Mouse (Mus musculus) myocyte (in vitro differentiated cells): ENCODE measurements around the gene Vangl1. TPM values are rescaled to one million over a fixed set of nuclear protein-coding genes. Genes with fewer than 3 reads are reported as not detected.
A peak's percentile ranks its signal among the peaks of the same experiment; 100 is the strongest.

Experiments
- H3K27me3 ChIP-seq: one replicate; pipeline ENCODE4 v1.6.1; 2011; ENCODE audit not compliant: control insufficient read depth, insufficient read depth, insufficient read length
- H3K36me3 ChIP-seq: one replicate; pipeline ENCODE4 v1.6.1; 2011; ENCODE audit not compliant: control insufficient read depth, insufficient read depth
- H3K4me2 ChIP-seq: one replicate; pipeline ENCODE4 v1.6.1; 2011; ENCODE audit warnings: low read depth, control low read depth
- H3K4me3 ChIP-seq: one replicate; pipeline ENCODE4 v1.5.1; 2011; ENCODE audit warnings: mild to moderate bottlenecking, control low read depth, moderate library complexity
- H3K79me2 ChIP-seq: one replicate; pipeline ENCODE4 v1.6.1; 2011; ENCODE audit not compliant: control insufficient read depth, insufficient read depth
- H3ac ChIP-seq: one replicate; pipeline ENCODE4 v1.6.1; 2011; ENCODE audit not compliant: control insufficient read depth, insufficient read length
- CEBPB ChIP-seq: IDR thresholded peaks from 2 replicates; pipeline ENCODE4 v1.6.1; 2011; ENCODE audit warnings: mild to moderate bottlenecking, moderate library complexity; ENCODE audit not compliant: poor library complexity, insufficient read depth, severe bottlenecking
- E2F4 ChIP-seq: IDR thresholded peaks from one replicate; pipeline ENCODE4 v1.6.1; 2011; ENCODE audit warnings: mild to moderate bottlenecking, control low read depth, moderate library complexity; ENCODE audit not compliant: insufficient read depth
- MAX ChIP-seq: IDR thresholded peaks from one replicate; pipeline ENCODE4 v1.6.1; 2011; ENCODE audit warnings: low read depth, mild to moderate bottlenecking, control low read depth
- MYOD1 ChIP-seq, 3 experiments: IDR thresholded peaks; one replicate each; pipeline ENCODE4 v1.6.1; 2011; ENCODE audit warnings: control low read depth in 2 of 3, low read depth in 2 of 3, mild to moderate bottlenecking in 2 of 3, moderate library complexity in 1 of 3; ENCODE audit not compliant: insufficient read length in 2 of 3, control insufficient read depth in 1 of 3
- MYOG ChIP-seq, 3 experiments: IDR thresholded peaks; one replicate each; pipeline ENCODE4 v1.6.1; 2011; ENCODE audit warnings: control low read depth in 2 of 3, low read depth in 2 of 3, mild to moderate bottlenecking in 2 of 3; ENCODE audit not compliant: insufficient read length in 2 of 3, control insufficient read depth in 1 of 3, insufficient read depth in 1 of 3
- POLR2A ChIP-seq: IDR thresholded peaks from one replicate; pipeline ENCODE4 v1.6.1; 2011; ENCODE audit warnings: low read depth, mild to moderate bottlenecking, control low read depth, moderate library complexity; ENCODE audit not compliant: insufficient read length
- POLR2AphosphoS2 ChIP-seq: IDR thresholded peaks from one replicate; pipeline ENCODE4 v1.6.1; 2011; ENCODE audit warnings: low read depth, control low read depth; ENCODE audit not compliant: insufficient read length
- REST ChIP-seq: IDR thresholded peaks from one replicate; pipeline ENCODE4 v1.6.1; 2011; ENCODE audit warnings: mild to moderate bottlenecking, control low read depth, moderate library complexity; ENCODE audit not compliant: insufficient read depth, insufficient read length
- SRF ChIP-seq: IDR thresholded peaks from one replicate; pipeline ENCODE4 v1.6.1; 2011; ENCODE audit warnings: low read depth; ENCODE audit not compliant: control insufficient read depth, insufficient read length
- TCF12 ChIP-seq: IDR thresholded peaks from one replicate; pipeline ENCODE4 v1.6.1; 2011; ENCODE audit warnings: mild to moderate bottlenecking, control low read depth; ENCODE audit not compliant: poor library complexity, insufficient read depth, severe bottlenecking
- TCF3 ChIP-seq: IDR thresholded peaks from one replicate; pipeline ENCODE4 v1.6.1; 2011; ENCODE audit warnings: low read depth, control low read depth; ENCODE audit not compliant: insufficient read length
- USF1 ChIP-seq: IDR thresholded peaks from one replicate; pipeline ENCODE4 v1.6.1; 2011; ENCODE audit warnings: low read depth, mild to moderate bottlenecking, control low read depth, moderate library complexity
- polyA plus RNA-seq: library from polyadenylated mRNA; unstranded; fragments of >200 nt; fragmentation: generic; extraction: Trizol; gene quantifications from one replicate; pipeline ENCODE4 v1.2.1, GENCODE M21; 2012; ENCODE audit warnings: missing spikeins

The Vangl1 gene
- polyA plus RNA-seq, 1 experiment = 21.2 TPM

GRCm38 (mm10) chr3:102147189-102147588, 57.3 kb downstream of the Vangl1 start:
- no peak overlapping the region for H3ac ChIP-seq
- no peak overlapping the region for H3K4me2 ChIP-seq
- H3K79me2 ChIP-seq = no peaks in the 10 kb centered on the region
- no peaks in the 10 kb centered on the region for H3K36me3 ChIP-seq
- H3K27me3 ChIP-seq = no peaks in the 10 kb centered on the region
- no peak overlapping the region for H3K4me3 ChIP-seq
- TF ChIP-seq TCF12 = no peak
- peak; percentile 46 for TF ChIP-seq POLR2AphosphoS2

- H3K36me3 ChIP-seq = no peaks in the 10 kb centered on the region
- no peak overlapping the region for H3ac ChIP-seq
- no peak for TF ChIP-seq CEBPB
- TF ChIP-seq E2F4 = no peak
- no peak for TF ChIP-seq USF1
- no peak for TF ChIP-seq MYOG (IDR thresholded peaks at IDR 0.05; ENCODE audit: control insufficient read depth in 1 of 3, insufficient read depth in 1 of 3, insufficient read length in 2 of 3, low read depth in 2 of 3)
- no peak for TF ChIP-seq MAX
- no peak for TF ChIP-seq POLR2A
- TF ChIP-seq TCF12 = no peak
- no peaks in the 10 kb centered on the region for H3K27me3 ChIP-seq
- no peaks in the 10 kb centered on the region for H3K79me2 ChIP-seq
- no peak overlapping the region for H3K4me3 ChIP-seq
- H3K4me2 ChIP-seq = no peak overlapping the region
Measured at GRCm38 (mm10) chr3:102146428-102146827, 58.1 kb downstream of the Vangl1 start.

DNA sequence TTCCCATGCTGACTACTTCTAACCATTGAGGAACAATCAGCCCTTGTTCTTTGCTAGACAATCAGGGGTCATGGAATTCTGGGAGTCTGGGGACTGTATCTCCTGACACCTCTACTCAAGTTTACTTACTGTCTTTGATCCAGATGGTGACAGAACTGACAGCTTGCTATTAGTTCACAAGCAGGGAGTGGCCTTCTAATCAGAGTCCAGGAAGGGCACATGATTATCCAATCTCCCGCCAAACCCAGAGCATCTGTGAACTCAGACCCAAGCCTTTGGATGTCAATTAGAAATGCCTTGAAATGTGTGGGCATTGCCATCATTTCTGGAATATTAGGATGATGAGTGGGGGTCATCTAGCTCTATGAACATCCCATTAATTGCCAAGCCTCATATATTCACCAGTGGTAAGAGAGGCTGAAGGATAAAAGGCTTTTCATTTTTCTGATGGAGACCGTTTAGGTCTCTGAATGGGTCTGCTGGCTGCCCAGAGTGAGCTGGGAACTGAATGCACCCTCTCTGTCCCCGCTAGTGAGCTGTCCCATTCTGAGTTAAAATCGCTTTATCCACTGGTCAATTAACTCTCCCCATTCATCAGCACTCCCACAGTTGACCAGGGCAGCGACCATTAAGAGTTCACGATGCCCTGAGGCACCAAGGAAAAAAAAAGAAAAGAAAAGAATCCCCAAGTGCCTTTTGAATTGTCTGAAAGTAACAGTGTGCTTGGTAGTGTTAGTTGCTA, 58.7 kb downstream of the Vangl1 start:
- H3K79me2 ChIP-seq = no peaks in the 10 kb centered on the region
- H3K27me3 ChIP-seq = no peaks in the 10 kb centered on the region
- H3K36me3 ChIP-seq = no peaks in the 10 kb centered on the region
- H3K4me3 ChIP-seq = no peak overlapping the region
- no peak overlapping the region for H3K4me2 ChIP-seq
- no peak overlapping the region for H3ac ChIP-seq
- TF ChIP-seq CEBPB (no peak), MYOG (IDR thresholded peaks at IDR 0.05; ENCODE audit: control insufficient read depth in 1 of 3, insufficient read depth in 1 of 3, insufficient read length in 2 of 3, low read depth in 2 of 3) (no peak), SRF (no peak), E2F4 (no peak), TCF12 (no peak), REST (no peak), TCF3 (no peak)

GRCm38 (mm10) chr3:102144401-102144800, 60.1 kb downstream of the Vangl1 start:
- Histone ChIP-seq H3ac (no peak overlapping the region), H3K27me3 (no peaks in the 10 kb centered on the region), H3K36me3 (no peaks in the 10 kb centered on the region), H3K79me2 (no peaks in the 10 kb centered on the region), H3K4me2 (no peak overlapping the region), H3K4me3 (no peak overlapping the region)
- no peak for TF ChIP-seq POLR2AphosphoS2
- no peak for TF ChIP-seq MYOG (IDR thresholded peaks at IDR 0.05; ENCODE audit: control insufficient read depth in 1 of 3, insufficient read depth in 1 of 3, insufficient read length in 2 of 3, low read depth in 2 of 3)
- no peak for TF ChIP-seq TCF12
- TF ChIP-seq E2F4 = no peak
- TF ChIP-seq MYOD1 (IDR thresholded peaks at IDR 0.05; ENCODE audit: control insufficient read depth in 1 of 3, insufficient read length in 2 of 3, low read depth in 2 of 3) = no peak
- no peak for TF ChIP-seq USF1
- no peak for TF ChIP-seq POLR2A
- no peak for TF ChIP-seq REST
- no peak for TF ChIP-seq MAX
- TF ChIP-seq TCF3 = no peak

DNA sequence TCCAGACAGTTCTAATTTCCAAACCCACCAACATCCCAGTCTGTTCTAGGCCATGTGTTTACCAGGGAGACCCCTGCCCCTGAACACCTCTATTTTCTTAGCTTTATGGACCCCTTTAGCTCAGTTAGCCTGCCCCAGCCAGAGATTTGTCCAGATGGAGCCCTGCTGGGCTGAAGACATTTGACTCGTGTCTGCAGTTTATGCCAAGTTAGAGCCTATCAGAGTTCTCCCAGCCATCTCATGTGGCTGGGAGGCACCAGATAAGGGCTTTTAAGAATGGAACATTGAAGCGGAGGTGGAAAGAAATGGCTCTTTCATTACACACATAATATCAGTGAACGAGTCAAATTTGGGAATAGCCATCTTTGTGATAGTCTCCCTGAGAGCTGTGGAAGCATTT, 61.0 kb downstream of the Vangl1 start:
- no peak overlapping the region for H3K4me3 ChIP-seq

More for the DNA sequence above, 61.0 kb downstream of the Vangl1 start:
- Histone ChIP-seq H3K36me3 (no peaks in the 10 kb centered on the region), H3ac (no peak overlapping the region), H3K79me2 (no peaks in the 10 kb centered on the region), H3K27me3 (no peaks in the 10 kb centered on the region), H3K4me2 (no peak overlapping the region)
- TF ChIP-seq USF1 (no peak), REST (no peak), TCF3 (no peak), E2F4 (no peak), MYOD1 (IDR thresholded peaks at IDR 0.05; ENCODE audit: control insufficient read depth in 1 of 3, insufficient read length in 2 of 3, low read depth in 2 of 3) (no peak), CEBPB (no peak), POLR2AphosphoS2 (no peak), TCF12 (no peak), POLR2A (no peak), MYOG (IDR thresholded peaks at IDR 0.05; ENCODE audit: control insufficient read depth in 1 of 3, insufficient read depth in 1 of 3, insufficient read length in 2 of 3, low read depth in 2 of 3) (no peak), SRF (no peak), MAX (no peak)
